Mouse (Mus musculus) thymus, adult 2 months (tissue): ENCODE results near the gene 2900026A02Rik.

Source experiments
- CTCF ChIP-seq: fragments of 200-500 bp; IDR thresholded peaks from 2 replicates; pipeline ENCODE4 v1.5.1; 2012; ENCODE audit warnings: mild to moderate bottlenecking, control low read depth, low read length, moderate library complexity, borderline replicate concordance; ENCODE audit not compliant: control insufficient read depth, poor library complexity, insufficient read depth; ENCODE audit errors: extremely low read depth
- POLR2A ChIP-seq: fragments of 200-500 bp; IDR thresholded peaks from 2 replicates; pipeline ENCODE4 v1.6.1; 2012; ENCODE audit warnings: mild to moderate bottlenecking, low read length, control low read depth, moderate library complexity; ENCODE audit not compliant: control insufficient read depth, poor library complexity, insufficient read depth; ENCODE audit errors: extremely low read depth

DNA sequence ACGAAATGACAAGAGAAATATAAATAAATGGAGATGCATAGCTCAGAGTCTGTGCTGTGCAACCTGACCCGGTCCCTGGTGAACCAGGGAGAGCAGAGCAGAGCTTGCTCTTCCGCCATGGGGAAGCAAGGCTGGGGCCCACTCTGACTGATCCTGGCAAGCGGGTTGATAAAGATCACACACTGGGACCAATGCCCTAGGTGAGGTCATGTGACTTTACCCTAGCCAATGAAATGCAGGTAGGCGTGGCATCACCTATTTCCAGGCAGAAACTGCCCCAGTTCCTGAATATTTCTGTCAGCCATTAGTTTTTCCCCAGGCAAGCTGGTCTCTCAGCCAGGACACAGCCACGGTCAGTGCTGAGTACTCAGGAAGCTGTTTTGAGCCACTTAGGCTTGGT is 102.3 kb downstream of the 2900026A02Rik start:
- TF ChIP-seq CTCF, result no peak
- no peak for TF ChIP-seq POLR2A
